Mouse (Mus musculus) hindbrain, embryonic 13.5 days (tissue): Measurements from ENCODE around the gene Dmrtc2. TPM values are rescaled to one million over a fixed set of nuclear protein-coding genes. Genes with fewer than 3 reads are reported as not detected.
"Not testable (repeated sequence)": the region's sequence is repeated elsewhere in the genome, so short reads cannot be mapped to it uniquely, and the experiment has no call there.

Experiments used
- ATAC-seq: fragments of 200-750 bp; cut with Nextera tagmentation; 2 replicates; pipeline ENCODE4 v1.8.0; 2017; ENCODE audit warnings: moderate TSS enrichment; ENCODE audit not compliant: low FRiP score
- H3K27ac ChIP-seq: fragments of 300-500 bp; sonication (generic); 2 replicates; pipeline ENCODE4 v1.5.1; 2015; ENCODE audit warnings: inconsistent platforms, mild to moderate bottlenecking, moderate library complexity
- H3K27me3 ChIP-seq: fragments of 300-500 bp; sonication (generic); 2 replicates; pipeline ENCODE4 v1.6.1; 2015; ENCODE audit warnings: mild to moderate bottlenecking, inconsistent platforms
- H3K36me3 ChIP-seq: fragments of 300-500 bp; sonication (generic); 2 replicates; pipeline ENCODE4 v1.6.1; 2015; ENCODE audit warnings: mild to moderate bottlenecking, inconsistent platforms
- H3K4me1 ChIP-seq: fragments of 300-500 bp; sonication (generic); replicated peaks from 2 replicates; pipeline ENCODE4 v1.6.1; 2015; ENCODE audit warnings: inconsistent platforms
- H3K4me2 ChIP-seq: fragments of 300-500 bp; sonication (generic); 2 replicates; pipeline ENCODE4 v1.6.1; 2015; ENCODE audit warnings: inconsistent platforms, mild to moderate bottlenecking, moderate library complexity
- H3K4me3 ChIP-seq: fragments of 300-500 bp; sonication (generic); 2 replicates; pipeline ENCODE4 v1.5.1; 2015; ENCODE audit warnings: mild to moderate bottlenecking, inconsistent platforms
- H3K9ac ChIP-seq: fragments of 300-500 bp; sonication (generic); 2 replicates; pipeline ENCODE4 v1.6.1; 2015; ENCODE audit warnings: mild to moderate bottlenecking, inconsistent platforms
- H3K9me3 ChIP-seq: fragments of 300-500 bp; sonication (generic); 2 replicates; pipeline ENCODE4 v1.6.1; 2016; ENCODE audit warnings: inconsistent platforms
- WGBS: fragments of 180-500 bp; shearing (Covaris S2); methylation state at CpG from one replicate; pipeline ENCODE4 v1.1.7; 2015; 5-methylcytosine and 5-hydroxymethylcytosine counted together
- polyA plus RNA-seq: library from polyadenylated mRNA; unstranded; fragments of >200 nt; fragmentation: Nextera tagmentation; extraction: Ambion mirVana; gene quantifications from 2 replicates; pipeline ENCODE4 v1.2.1, GENCODE M21; 2015

Dmrtc2 gene
- polyA plus RNA-seq, result 0.19 and 0.26 TPM in 2 replicates

DNA sequence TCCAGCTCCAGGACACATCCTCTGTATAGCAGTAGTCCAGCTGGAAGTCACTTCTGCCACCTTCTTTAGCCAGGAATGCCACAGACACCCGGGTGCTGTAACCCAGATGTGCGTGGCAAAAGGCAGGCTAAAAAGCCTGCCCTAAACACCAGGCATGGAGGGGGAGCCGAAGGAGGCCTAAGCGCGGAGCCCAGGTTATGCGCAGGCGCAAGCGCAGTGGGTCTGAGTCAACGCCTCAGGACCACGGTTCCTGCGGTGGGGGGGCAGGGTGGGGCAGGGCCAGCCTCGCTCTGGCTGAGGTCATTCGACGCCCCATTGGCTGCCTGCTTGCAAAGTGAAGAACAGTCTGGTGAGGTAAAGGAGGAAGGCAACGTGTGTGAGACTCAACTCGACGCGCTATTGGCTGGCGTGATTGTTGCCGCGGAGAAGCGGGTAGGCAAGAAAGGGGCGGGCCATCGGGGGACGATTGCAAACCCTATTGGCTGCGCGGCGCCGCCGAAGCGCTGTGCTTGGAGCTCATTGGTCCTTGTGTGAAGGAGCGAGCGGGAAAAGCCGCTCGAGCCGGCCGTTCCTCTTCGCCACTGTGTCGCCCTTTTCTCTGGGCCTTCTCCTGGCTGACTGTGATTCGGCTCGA, at the start of gene Dmrtc2, which contains the start of gene Lypd4:
Gene Dmrtc2 (plus strand): TSS at position 526 of the 634 bp plus-strand sequence.
Gene Lypd4 (minus strand): TSS at position 410 of the 634 bp plus-strand sequence.
- no peaks in the 10 kb centered on the region for H3K36me3 ChIP-seq
- no peak within 1 kb of the TSS for H3K27ac ChIP-seq
- peaks cover 17% of the 10 kb centered on the region for H3K27me3 ChIP-seq
- H3K4me2 ChIP-seq, result no peak within 1 kb of the TSS
- no peak within 1 kb of the TSS for H3K4me3 ChIP-seq
- H3K4me1 ChIP-seq, result no peaks in the 10 kb centered on the region
- H3K9me3 ChIP-seq, result no peaks in the 10 kb centered on the region
- 52% methylated on average over 39 of the region's 41 CpGs for WGBS
- no peak within 1 kb of the TSS for H3K9ac ChIP-seq
- no peak for ATAC-seq

DNA sequence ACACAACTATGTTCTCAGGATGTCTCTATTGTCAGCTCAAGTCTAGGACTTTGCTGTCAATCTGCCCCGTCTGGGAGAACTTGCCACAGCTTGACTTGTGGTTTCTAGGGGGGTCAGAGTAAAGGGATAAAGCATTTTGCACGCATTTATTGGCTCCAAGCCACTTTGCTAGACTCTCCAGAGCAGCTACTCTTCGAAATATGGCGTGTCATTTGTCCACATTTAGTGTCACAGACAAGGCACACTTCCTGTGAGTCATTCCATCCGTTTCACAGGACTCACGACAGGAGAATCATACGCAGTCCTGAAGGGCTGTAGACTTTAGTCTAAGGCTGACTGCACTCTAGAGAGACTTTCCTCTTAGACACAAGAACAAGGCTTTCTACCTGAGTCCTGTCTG, 45.4 kb upstream of the Dmrtc2 start:
- no peak overlapping the region for H3K4me2 ChIP-seq
- no peak overlapping the region for H3K4me3 ChIP-seq
- H3K9me3 ChIP-seq, result no peaks in the 10 kb centered on the region
- no peak overlapping the region for H3K9ac ChIP-seq
- no peaks in the 10 kb centered on the region for H3K4me1 ChIP-seq
- no peaks in the 10 kb centered on the region for H3K36me3 ChIP-seq
- 0 out of 2 replicates have a peak, but pooled peaks cover 2% of the 10 kb centered on the region for H3K27me3 ChIP-seq
- H3K27ac ChIP-seq, result no peak overlapping the region
- no peak for ATAC-seq
- WGBS, result 85% methylated on average over 7 of the region's 7 CpGs

DNA sequence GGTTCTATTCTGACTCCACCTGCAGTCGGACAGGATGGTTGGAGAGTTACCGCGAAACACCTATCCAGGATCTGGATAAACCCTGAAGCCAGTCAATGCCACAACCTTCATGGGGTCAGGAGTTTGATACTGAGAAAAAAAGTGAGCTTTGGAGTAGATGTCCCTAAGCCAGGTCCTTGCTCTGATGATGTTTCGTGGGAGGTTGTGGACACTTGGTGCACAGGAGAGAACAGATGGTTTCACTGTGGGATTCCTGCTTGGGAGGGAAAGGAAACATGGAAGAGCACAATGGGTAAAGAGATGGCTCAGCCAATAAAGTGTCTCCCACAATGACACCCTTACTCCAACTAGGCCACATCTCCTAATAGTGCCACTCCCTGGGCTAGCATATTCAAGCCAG, 42.7 kb upstream of the Dmrtc2 start:
- H3K27ac ChIP-seq, result no peak overlapping the region
- H3K36me3 ChIP-seq, result no peaks in the 10 kb centered on the region
- 0 out of 2 replicates have a peak, but pooled peaks cover 2% of the 10 kb centered on the region for H3K9me3 ChIP-seq
- peaks cover 7% of the 10 kb centered on the region; the same call in 1 of the 2 replicates for H3K27me3 ChIP-seq
- ATAC-seq, result no peak
- H3K4me3 ChIP-seq, result no peak overlapping the region
- H3K9ac ChIP-seq, result no peak overlapping the region
- 91% methylated on average over 4 of the region's 4 CpGs for WGBS
- H3K4me2 ChIP-seq, result no peak overlapping the region
- no peaks in the 10 kb centered on the region for H3K4me1 ChIP-seq

DNA sequence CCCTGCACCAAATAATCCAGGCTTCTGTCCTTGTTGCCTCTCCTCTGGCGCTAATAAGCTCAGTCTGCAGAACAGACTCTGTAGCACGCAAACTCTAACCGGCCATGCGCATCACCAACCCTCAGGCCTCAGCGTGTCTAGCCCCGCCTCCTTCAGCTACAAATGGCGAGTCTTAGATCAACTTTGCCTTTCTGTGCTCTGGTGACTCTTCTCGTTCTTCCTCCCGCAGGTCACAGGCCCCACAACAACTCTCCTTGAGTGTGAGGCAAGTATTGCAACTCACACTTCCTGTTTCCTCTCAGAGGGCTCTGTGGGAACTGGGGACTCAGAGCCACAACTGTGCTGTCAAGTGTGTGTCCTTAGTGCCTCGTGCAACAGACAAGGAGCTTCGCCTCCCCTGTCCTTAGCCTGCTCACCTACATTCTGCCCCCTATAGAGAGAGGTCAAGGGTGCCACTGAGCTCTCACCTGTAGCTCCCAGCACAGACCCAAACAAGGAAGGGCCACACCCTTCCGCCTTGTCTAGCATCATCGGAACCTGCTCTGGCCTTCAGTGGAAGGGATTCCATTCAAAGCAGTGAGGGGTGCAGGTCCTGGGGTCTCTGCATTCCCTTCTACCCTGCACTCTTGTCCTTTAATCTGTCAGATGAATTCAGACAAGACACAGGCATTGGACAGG, 31.0 kb upstream of the Dmrtc2 start:
- not testable (repeated sequence) for H3K27me3 ChIP-seq, H3K4me1 ChIP-seq, H3K9ac ChIP-seq, H3K4me2 ChIP-seq, H3K9me3 ChIP-seq, H3K4me3 ChIP-seq, H3K27ac ChIP-seq, H3K36me3 ChIP-seq, ATAC-seq
- 64% methylated on average over 12 of the region's 13 CpGs for WGBS

- Histone ChIP-seq H3K27ac (no peak overlapping the region), H3K36me3 (no peaks in the 10 kb centered on the region), H3K27me3 (peaks cover 4% of the 10 kb centered on the region; the same call in 1 of the 2 replicates), H3K4me3 (no peak overlapping the region), H3K4me1 (no peaks in the 10 kb centered on the region), H3K4me2 (no peak overlapping the region), H3K9ac (no peak overlapping the region), H3K9me3 (no peaks in the 10 kb centered on the region)
- 86% methylated on average over 8 of the region's 8 CpGs for WGBS
- no peak for ATAC-seq
Observed at GRCm38 (mm10) chr7:24839410-24839808, 30.4 kb upstream of the Dmrtc2 start.

DNA sequence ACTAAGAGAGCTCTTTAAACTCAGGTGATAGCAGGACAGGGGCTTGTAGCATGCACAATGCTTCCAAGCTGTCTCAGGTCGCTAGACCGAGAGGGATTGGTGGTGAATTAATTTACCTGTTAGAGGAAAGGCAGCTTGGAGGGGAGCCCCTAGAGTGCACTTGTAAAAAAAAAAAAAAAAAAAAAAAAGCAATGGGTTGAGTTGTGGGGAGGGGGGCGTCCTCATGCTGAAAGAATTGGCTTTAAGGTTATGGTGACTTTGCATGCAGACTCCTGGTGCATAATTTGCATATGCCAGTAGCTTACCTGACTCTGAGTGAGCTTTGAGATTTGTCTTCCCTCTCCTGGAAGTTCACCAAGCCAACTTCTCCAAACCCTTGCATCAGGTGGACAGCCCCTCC, 29.5 kb upstream of the Dmrtc2 start:
- 68% methylated on average over 3 of the region's 3 CpGs for WGBS
- H3K9me3 ChIP-seq, result no peaks in the 10 kb centered on the region
- no peaks in the 10 kb centered on the region for H3K4me1 ChIP-seq

DNA sequence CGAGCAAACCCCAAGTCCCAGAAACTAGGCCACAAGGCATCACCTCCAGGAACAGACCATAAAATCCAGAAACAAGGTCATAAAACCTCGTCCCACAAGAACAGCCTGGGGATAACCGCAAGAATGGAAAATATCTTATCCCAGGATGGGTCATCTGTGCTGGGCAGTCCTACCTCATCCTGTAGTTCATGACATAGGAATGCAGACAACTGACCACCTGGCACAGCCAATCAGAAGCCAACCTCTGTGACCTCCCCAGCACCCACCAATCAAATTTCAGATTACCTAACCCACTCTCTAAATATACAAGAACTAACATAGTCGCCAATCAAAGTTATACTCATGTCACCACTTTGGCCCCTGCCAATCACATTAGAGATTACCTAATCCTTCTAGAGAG, 28.8 kb upstream of the Dmrtc2 start:
- Histone ChIP-seq H3K27ac (no peak overlapping the region), H3K27me3 (no peaks in the 10 kb centered on the region), H3K9ac (no peak overlapping the region), H3K9me3 (no peaks in the 10 kb centered on the region), H3K36me3 (no peaks in the 10 kb centered on the region), H3K4me3 (no peak overlapping the region), H3K4me1 (no peaks in the 10 kb centered on the region), H3K4me2 (no peak overlapping the region)
- WGBS, result 79% methylated on average over 4 of the region's 4 CpGs
- no peak for ATAC-seq

More for the DNA sequence above, 29.5 kb upstream of the Dmrtc2 start:
- Histone ChIP-seq H3K4me3 (no peak overlapping the region), H3K27ac (no peak overlapping the region), H3K9ac (no peak overlapping the region), H3K36me3 (no peaks in the 10 kb centered on the region), H3K4me2 (no peak overlapping the region), H3K27me3 (peaks cover 4% of the 10 kb centered on the region; the same call in 1 of the 2 replicates)
- no peak for ATAC-seq

- H3K27me3 ChIP-seq, result no peaks in the 10 kb centered on the region
- no peak overlapping the region for H3K4me3 ChIP-seq
- ATAC-seq, result no peak
- no peaks in the 10 kb centered on the region for H3K36me3 ChIP-seq
- no peak overlapping the region for H3K9ac ChIP-seq
- no peaks in the 10 kb centered on the region for H3K9me3 ChIP-seq
- H3K4me1 ChIP-seq, result no peaks in the 10 kb centered on the region
- H3K27ac ChIP-seq, result no peak overlapping the region
- H3K4me2 ChIP-seq, result no peak overlapping the region
- 38% methylated on average over 5 of the region's 5 CpGs for WGBS
Observed at GRCm38 (mm10) chr7:24844144-24844543, 25.7 kb upstream of the Dmrtc2 start.

DNA sequence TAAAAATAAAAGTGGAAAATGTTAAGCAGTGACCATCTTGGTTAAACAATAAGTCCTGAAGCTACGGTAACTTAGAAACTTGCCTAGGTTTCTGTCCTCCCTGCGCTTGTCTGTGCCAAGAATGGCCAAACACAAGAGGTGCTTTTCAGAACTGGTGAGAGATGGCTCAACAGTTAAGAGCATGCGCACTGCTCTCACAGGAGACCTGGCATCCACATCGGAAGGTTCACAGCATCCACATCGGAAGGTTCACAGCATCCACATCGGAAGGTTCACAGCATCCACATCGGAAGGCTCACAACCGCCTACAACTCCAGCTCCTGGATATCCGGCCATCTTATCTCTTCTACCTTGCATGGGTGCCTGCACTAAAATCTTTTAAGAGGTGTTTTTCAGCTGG, 24.7 kb upstream of the Dmrtc2 start:
- H3K9ac ChIP-seq, result no peak overlapping the region
- no peak overlapping the region for H3K4me2 ChIP-seq
- H3K9me3 ChIP-seq, result no peaks in the 10 kb centered on the region
- WGBS, result 86% methylated on average over 9 of the region's 9 CpGs
- H3K27me3 ChIP-seq, result no peaks in the 10 kb centered on the region
- no peak overlapping the region for H3K27ac ChIP-seq
- no peaks in the 10 kb centered on the region for H3K4me1 ChIP-seq
- no peaks in the 10 kb centered on the region for H3K36me3 ChIP-seq
- no peak overlapping the region for H3K4me3 ChIP-seq
- ATAC-seq, result no peak

GRCm38 (mm10) chr7:24845713-24846112, 24.1 kb upstream of the Dmrtc2 start:
- no peak overlapping the region for H3K9ac ChIP-seq
- H3K4me1 ChIP-seq, result no peaks in the 10 kb centered on the region
- no peak for ATAC-seq
- 2% methylated on average over 6 of the region's 6 CpGs for WGBS
- no peaks in the 10 kb centered on the region for H3K36me3 ChIP-seq
- H3K4me3 ChIP-seq, result no peak overlapping the region
- H3K27me3 ChIP-seq, result no peaks in the 10 kb centered on the region
- no peaks in the 10 kb centered on the region for H3K9me3 ChIP-seq
- no peak overlapping the region for H3K4me2 ChIP-seq
- no peak overlapping the region for H3K27ac ChIP-seq

DNA sequence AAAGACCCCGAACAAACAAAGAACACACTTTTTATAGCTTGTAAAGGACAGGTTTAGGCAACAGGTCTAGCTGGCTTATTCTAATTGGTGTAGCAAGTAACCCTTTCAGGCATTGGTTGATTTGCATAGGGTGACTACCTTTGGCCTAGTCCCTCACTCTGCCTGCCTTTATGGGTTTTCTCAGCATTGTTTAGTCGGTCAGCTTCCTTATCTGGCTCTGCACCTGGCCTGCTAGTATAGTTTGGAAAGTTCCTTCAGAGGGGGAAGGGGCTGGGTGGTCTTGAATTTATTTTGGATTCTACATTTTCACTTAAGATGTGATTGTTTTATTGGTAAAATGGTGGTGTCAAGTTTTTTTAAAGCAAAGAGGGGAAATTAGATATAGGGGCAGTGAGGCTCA, 23.3 kb upstream of the Dmrtc2 start:
- ATAC-seq, H3K4me3 ChIP-seq, H3K9ac ChIP-seq, H3K4me2 ChIP-seq, H3K27ac ChIP-seq, H3K36me3 ChIP-seq, H3K4me1 ChIP-seq, H3K27me3 ChIP-seq, H3K9me3 ChIP-seq: not testable (repeated sequence)
- 51% methylated on average over 2 of the region's 2 CpGs for WGBS

- Histone ChIP-seq H3K27me3 (no peaks in the 10 kb centered on the region), H3K9me3 (no peaks in the 10 kb centered on the region), H3K4me1 (no peaks in the 10 kb centered on the region), H3K27ac (no peak overlapping the region), H3K4me3 (no peak overlapping the region), H3K9ac (no peak overlapping the region), H3K36me3 (no peaks in the 10 kb centered on the region), H3K4me2 (no peak overlapping the region)
- ATAC-seq, result no peak
- 19% methylated on average over 5 of the region's 5 CpGs for WGBS
Observed at GRCm38 (mm10) chr7:24850162-24850561, 19.7 kb upstream of the Dmrtc2 start.

- H3K4me2 ChIP-seq, result no peak overlapping the region
- no peak for ATAC-seq
- H3K27ac ChIP-seq, result no peak overlapping the region
- H3K4me3 ChIP-seq, result no peak overlapping the region
- H3K9me3 ChIP-seq, result no peaks in the 10 kb centered on the region
- no peaks in the 10 kb centered on the region for H3K27me3 ChIP-seq
- H3K36me3 ChIP-seq, result no peaks in the 10 kb centered on the region
- H3K4me1 ChIP-seq, result no peaks in the 10 kb centered on the region
- WGBS, result 39% methylated on average over 6 of the region's 6 CpGs
- H3K9ac ChIP-seq, result no peak overlapping the region
Observed at GRCm38 (mm10) chr7:24850899-24851303, 19.0 kb upstream of the Dmrtc2 start.
